Mouse (Mus musculus): Measurements from ENCODE around the gene Sel1l. TPM values are rescaled to one million over a fixed set of nuclear protein-coding genes. Genes with fewer than 3 reads are reported as not detected.
"Not testable (repeated sequence)": the region's sequence is repeated elsewhere in the genome, so short reads cannot be mapped to it uniquely, and the experiment has no call there.

Sel1l gene
- total RNA-seq, 2 experiments from 2014 or later: 46.1 to 46.4 TPM

DNA sequence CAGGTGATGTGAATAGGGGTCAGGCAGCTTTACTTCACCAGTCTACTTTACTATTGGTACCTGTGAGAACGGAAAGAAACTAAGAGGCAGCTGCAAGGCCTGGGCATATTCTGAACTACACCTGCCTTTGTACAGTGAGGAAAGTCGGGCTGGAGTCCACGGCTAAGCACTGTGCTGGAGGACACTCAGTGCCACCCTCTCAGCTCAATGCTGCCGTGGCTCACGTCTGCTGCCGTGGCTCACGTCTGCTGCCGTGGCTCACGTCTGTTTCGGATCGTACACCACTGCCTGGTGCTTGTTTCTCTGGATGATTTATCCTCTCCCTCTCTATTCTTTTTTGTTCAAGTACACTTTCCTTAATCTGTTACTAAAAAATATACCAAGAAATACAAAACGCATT lies 28.5 kb downstream of the Sel1l start:
- DNase-seq (ENCODE audit: low spot score): no peak

GRCm38 (mm10) chr12:91818726-91819125 lies 30.2 kb downstream of the Sel1l start:
- no peak for DNase-seq (ENCODE audit: low spot score)

DNA sequence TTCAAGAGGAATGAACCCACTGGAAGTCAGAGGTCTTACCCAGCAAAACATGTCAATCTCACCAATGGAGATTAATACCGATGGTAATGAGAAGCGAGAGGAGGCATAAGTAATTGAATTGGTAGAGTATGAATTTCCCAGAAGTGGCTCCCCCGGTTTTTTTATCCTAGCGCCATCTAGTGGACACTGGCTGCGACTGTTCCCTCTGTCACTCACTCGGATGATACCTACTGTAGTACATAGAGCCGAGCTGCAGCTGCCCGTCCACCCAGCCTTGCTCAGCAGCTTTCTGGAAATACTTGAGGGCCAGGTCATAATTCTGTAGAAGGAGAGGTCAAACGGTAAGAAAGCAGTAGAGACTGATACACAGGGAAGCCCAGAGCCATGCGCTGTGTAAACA lies 33.0 kb downstream of the Sel1l start:
- DNase-seq (ENCODE audit: low spot score): peak; percentile 61

DNA sequence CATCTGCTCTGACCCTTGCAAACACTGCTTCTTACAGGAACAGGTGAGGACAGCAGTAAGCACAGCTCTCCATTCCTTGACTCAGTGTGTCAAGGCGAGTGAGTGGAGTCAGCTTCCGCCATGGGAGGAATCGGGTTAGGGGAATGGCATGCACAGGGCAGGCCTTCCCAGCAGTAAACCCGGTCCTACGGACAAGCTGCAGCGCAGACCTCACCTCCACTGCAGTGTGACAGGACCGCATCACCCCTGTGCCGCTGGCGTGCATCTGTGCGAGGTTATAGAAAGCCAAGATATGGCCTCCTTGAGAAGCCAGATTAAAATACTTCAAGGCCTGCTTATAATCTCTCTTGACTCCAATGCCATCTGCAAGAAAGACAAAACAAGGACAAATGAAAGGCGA lies 33.4 kb downstream of the Sel1l start:
- no peak for DNase-seq (ENCODE audit: low spot score)

- no peak for DNase-seq (ENCODE audit: low spot score)
Observed at GRCm38 (mm10) chr12:91808911-91809310, 40.0 kb downstream of the Sel1l start.

GRCm38 (mm10) chr12:91807761-91808160 lies 41.2 kb downstream of the Sel1l start:
- no peak for DNase-seq (ENCODE audit: low spot score)

GRCm38 (mm10) chr12:91807095-91807494 lies 41.9 kb downstream of the Sel1l start:
- no peak for DNase-seq (ENCODE audit: low spot score)

GRCm38 (mm10) chr12:91804262-91804661 lies 44.7 kb downstream of the Sel1l start:
- DNase-seq (ENCODE audit: low spot score): no peak

- no peak for DNase-seq (ENCODE audit: low spot score)
Observed at GRCm38 (mm10) chr12:91803207-91803932, 45.6 kb downstream of the Sel1l start.

DNA sequence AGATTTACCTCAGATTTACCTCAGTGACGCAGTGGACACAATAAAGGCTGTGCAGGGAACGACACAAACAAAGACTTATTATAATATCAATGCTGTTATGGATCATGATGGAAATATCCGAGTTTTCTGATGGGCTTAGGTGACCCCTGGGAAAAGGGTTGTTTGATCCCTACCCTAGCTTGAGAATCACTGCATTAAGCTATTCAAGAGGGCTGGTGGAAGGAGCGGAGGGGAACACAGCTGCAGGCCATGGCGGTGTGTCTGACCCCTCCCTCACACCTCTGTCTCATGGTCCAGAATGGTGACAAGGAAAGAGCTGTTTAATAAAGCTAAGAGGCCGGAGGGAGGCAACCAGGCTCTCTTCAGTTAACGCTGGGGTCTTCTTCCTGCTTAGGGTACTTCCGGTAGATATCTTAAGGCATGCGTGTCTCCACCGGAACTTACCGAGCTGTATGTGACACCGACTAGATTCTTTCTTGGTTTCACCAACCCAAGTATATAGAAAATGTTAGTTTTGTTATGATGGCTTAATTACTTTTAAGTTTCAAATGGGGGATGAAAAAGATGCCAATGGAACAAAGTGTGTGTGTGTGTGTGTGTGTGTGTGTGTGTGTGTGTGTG lies 46.3 kb downstream of the Sel1l start:
- DNase-seq (ENCODE audit: low spot score): no peak

DNA sequence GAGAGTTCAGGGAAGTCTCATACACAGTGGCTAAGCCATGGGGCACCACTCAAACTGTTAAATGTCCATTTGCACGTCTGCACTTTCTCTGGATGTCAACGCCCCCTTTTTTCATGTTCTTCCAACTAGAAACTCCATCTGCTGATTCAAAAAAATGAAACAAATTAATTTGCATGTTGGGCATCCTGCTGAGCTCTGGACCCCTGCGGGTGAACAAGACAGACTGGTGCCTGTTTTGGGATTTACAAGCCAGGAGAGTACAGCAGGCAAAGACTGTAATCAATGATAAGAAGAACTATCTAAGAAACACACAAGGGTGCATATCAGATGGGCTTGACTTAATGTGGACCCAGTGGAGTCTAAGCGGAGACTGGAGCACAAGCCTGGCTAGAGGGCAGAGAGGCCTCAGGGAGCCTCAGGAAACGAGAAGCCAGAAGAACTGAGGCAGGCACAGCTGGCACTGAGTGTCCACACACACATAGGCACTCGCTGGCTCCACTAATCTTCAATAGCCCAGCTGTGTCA lies 48.0 kb downstream of the Sel1l start:
- no peak for DNase-seq (ENCODE audit: low spot score)

DNA sequence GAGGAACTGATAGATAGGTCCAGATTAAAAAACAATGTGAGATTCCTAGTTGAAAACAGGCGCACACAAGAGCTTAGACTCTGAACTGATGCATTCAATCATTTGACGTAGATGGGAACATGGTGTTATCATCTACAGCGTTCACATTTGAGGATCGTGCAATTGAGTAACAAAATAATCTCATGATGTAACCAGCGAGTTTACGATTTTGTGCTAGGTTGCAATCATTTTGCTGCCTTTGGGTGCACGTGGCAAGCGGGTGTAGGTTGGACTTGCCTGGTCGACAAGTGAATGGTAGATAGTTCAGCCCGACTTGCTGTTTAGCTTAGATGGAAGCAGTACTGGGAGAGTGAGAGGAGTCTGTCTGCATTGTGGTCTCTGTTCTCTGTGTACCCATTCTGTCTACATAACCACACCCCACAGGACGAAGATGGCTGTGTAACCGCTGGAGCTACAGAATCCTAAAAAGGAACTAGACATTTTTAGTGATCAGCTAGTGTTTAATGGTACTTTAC lies 49.1 kb downstream of the Sel1l start:
- no peak for DNase-seq (ENCODE audit: low spot score)

DNA sequence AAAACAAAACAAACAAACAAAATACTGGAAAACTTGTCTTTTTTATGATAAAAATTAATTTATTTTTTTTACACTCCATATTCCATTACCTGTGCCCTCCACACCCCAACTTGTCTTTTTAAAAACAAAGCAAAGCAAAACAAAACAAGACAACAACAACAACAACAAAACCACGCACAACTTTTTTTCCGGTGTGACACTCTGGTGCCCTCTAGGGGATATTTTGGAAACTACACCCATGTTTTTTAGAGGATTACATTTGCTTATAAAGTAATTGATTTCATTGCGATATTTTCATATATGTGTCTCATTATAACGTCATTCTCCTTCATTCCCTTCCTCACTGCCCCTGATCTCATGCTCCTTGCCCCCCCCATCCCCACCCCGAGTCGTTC lies 49.6 kb downstream of the Sel1l start:
- peak; percentile 43 for DNase-seq (ENCODE audit: low spot score)

DNA sequence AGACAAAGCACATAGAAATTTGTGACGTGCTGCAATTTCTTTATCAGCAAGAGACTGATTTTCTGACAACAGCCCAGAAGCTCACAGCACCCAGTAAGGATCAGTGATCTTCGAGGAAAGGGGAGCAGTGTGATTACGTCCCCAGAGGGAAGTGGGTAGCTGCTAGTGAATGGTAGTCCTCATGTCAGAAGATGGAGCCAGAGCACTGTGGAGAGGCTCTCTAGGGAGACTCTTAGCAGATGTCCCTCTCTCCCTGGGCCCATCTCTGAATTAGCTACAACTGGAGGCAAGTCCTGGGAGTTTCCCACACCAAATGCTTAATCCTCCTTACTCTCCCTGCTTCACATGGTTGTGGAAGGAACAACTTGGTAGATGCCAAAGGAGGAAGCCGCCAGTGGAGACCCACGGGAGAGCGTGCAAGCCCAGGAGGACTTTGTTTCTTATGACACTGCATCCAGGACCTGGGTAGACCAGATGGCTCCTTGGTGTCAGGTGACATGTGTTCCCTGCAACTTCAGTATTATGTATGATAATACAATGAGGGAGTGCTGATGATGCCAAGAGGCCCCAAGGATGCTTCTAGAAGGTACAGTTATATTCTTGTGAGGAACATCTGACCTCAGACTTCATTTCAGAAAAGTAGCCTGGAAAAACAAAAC lies 50.1 kb downstream of the Sel1l start:
- DNase-seq (ENCODE audit: low spot score): no peak

- DNase-seq (ENCODE audit: low spot score): no peak
Observed at GRCm38 (mm10) chr12:91796774-91797173, 52.2 kb downstream of the Sel1l start.

- no peak for DNase-seq (ENCODE audit: low spot score)
Observed at GRCm38 (mm10) chr12:91793266-91793665, 55.7 kb downstream of the Sel1l start.

- no peak for DNase-seq (ENCODE audit: low spot score)
Observed at GRCm38 (mm10) chr12:91791822-91792221, 57.1 kb downstream of the Sel1l start.

GRCm38 (mm10) chr12:91789801-91790200 lies 59.2 kb downstream of the Sel1l start:
- DNase-seq (ENCODE audit: low spot score): peak; percentile 77

GRCm38 (mm10) chr12:91788446-91788845 lies 60.5 kb downstream of the Sel1l start:
- DNase-seq (ENCODE audit: low spot score): not testable (repeated sequence)

DNA sequence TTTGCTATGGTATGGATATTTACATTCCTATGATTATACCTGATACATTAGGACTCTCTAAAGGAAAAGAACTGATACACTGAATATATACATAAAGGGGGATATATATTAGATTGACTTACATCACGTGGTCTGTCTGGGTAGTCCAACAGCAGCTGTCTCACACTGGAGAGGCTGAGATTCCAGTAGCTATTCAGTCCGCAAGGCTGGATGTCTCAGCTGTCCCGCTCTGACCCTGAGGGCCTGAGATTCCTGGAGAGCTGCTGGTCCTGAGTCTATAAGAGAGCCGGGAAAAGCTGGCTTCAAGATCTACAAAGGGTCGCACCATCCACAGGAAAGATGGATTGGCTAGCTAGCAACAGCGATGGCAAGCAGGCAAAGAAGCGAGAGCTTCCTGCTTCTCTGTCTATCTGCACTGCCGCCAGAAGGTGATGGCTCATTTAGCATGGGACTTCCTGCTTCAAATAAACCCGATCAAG lies 61.0 kb downstream of the Sel1l start, which contains the start of gene Ston2:
Ston2 (minus strand) TSS at position 429 of the 479 bp plus-strand sequence.
- no peak for DNase-seq (ENCODE audit: low spot score)

GRCm38 (mm10) chr12:91786355-91786754 lies 62.6 kb downstream of the Sel1l start:
- DNase-seq (ENCODE audit: low spot score): peak; percentile 95

DNA sequence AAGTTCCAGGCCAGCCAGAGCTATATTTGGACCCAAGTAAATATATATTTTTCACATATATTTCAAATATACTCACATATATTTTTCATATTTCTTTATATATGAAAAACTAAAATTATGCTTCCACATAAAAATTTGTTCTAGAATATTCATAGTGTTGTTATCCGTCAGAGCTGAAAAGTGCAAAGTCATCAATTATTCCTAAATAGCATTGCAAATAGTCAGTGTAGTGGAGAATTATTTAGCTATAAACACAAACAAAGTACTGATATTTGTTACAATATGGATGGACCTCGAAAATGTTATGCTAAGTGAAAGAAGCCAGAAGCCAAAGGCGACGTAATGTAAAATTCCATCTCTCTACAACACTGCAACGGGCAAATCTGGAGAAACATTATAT lies 67.5 kb downstream of the Sel1l start:
- DNase-seq (ENCODE audit: low spot score): no peak

All from gastrocnemius, adult 18-20 months (tissue).